Mouse (Mus musculus) gastrocnemius, postnatal 4 days (tissue): ENCODE data around the gene Pltp. TPM values are rescaled to one million over a fixed set of nuclear protein-coding genes. Genes with fewer than 3 reads are reported as not detected.
"Not testable (repeated sequence)": the region's sequence is repeated elsewhere in the genome, so short reads cannot be mapped to it uniquely, and the experiment has no call there.

Experiments used
- DNase-seq, 2 experiments: peaks; one replicate each; pipeline ENCODE4 v3.0.0; 2021 to 2022; ENCODE audit warnings: low spot score in 2 of 2, mixed read lengths in 2 of 2
- total RNA-seq, 2 experiments: library from RNA; stranded (reverse); gene quantifications; 2 replicates each; pipeline ENCODE4 v1.2.3; 2021

Pltp gene
- total RNA-seq, 2 experiments from 2014 or later, result 9.5 to 15.5 TPM

GRCm38 (mm10) chr2:164815821-164816220 is 41.7 kb downstream of the Pltp start:
- DNase-seq, result no peak

GRCm38 (mm10) chr2:164815348-164815747 is 42.2 kb downstream of the Pltp start:
- no peak for DNase-seq

GRCm38 (mm10) chr2:164813557-164813956 is 44.0 kb downstream of the Pltp start:
- no peak for DNase-seq

- DNase-seq, result no peak
Measured at GRCm38 (mm10) chr2:164806614-164807013, 50.9 kb downstream of the Pltp start.

GRCm38 (mm10) chr2:164805332-164805718 is 52.2 kb downstream of the Pltp start:
- DNase-seq, result no peak

- DNase-seq, result peak; percentile 85 to 96
Measured at GRCm38 (mm10) chr2:164804533-164805331, 52.8 kb downstream of the Pltp start, which contains the start of the genes Acot8 and Zswim3. TSS of gene Acot8 (minus strand) at chr2:164804882. TSS of gene Zswim3 (plus strand) at chr2:164805098.

- no peak for DNase-seq
Measured at GRCm38 (mm10) chr2:164803921-164804313, 53.6 kb downstream of the Pltp start.

GRCm38 (mm10) chr2:164803201-164803920 is 54.1 kb downstream of the Pltp start:
- DNase-seq, result no peak

- DNase-seq, result no peak
Measured at GRCm38 (mm10) chr2:164800252-164801004, 57.1 kb downstream of the Pltp start.

- not testable (repeated sequence) for DNase-seq
Measured at GRCm38 (mm10) chr2:164798554-164798953, 59.0 kb downstream of the Pltp start.

GRCm38 (mm10) chr2:164795868-164796267 is 61.6 kb downstream of the Pltp start:
- DNase-seq, result no peak

- DNase-seq, result peak; percentile 63 to 85
Measured at GRCm38 (mm10) chr2:164794293-164794692, 63.2 kb downstream of the Pltp start.

- no peak for DNase-seq
Measured at GRCm38 (mm10) chr2:164793772-164794171, 63.7 kb downstream of the Pltp start.

- DNase-seq, result no peak
Measured at GRCm38 (mm10) chr2:164793236-164793635, 64.3 kb downstream of the Pltp start.

- DNase-seq, result no peak
Measured at GRCm38 (mm10) chr2:164792400-164793190, 64.9 kb downstream of the Pltp start.

- DNase-seq, result no peak
Measured at GRCm38 (mm10) chr2:164791841-164792261, 65.7 kb downstream of the Pltp start.

GRCm38 (mm10) chr2:164790451-164790850 is 67.1 kb downstream of the Pltp start:
- no peak for DNase-seq
